Mouse (Mus musculus): ENCODE measurements around the gene Raver2.

The Raver2 gene

DNA sequence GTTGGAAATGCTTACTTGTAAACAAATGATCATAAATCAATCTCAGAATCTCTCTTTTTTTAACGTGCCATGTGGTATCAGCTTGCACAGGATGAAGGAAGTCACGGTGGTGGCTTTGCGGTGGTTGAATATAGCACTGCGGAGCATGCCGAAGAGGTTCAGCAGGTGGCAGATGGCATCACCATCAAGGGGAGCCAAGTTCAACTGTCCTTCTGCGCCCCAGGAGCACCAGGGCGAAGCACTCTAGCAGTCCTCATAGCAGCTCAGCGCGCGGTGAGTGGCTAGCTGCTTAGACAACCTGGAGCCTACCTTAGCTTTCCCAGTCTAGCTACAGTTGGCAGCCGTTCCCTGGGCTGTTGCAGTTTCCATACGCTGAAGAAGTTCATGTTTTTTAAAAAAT lies 38.3 kb downstream of the Raver2 start:
- DNase-seq (ENCODE audit: low spot score): no peak

- no peak for DNase-seq (ENCODE audit: low spot score)
These were observed 52.2 kb downstream of the Raver2 start for GRCm38 (mm10) chr4:101121002-101121401.

DNA sequence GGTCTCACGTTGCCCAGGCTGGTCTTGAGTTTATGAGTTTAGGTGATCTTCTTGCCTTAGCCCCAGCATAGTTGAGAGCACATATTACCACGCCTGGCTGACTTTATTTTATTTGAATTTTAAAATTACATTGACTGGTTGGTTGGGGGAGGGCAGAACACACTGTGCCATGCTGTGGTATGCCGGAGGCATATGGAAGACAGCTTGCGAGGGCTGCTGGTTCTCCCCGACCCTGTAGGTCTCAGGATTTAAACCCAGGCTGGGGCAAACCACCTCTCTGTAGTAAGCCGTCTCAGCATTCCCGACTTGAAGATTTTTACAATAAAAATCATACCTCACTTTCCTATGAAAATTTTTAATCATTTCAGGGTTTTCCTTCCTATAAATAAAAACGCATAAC lies 66.2 kb downstream of the Raver2 start:
- no peak for DNase-seq (ENCODE audit: low spot score)

GRCm38 (mm10) chr4:101135909-101136308 lies 67.1 kb downstream of the Raver2 start:
- no peak for DNase-seq (ENCODE audit: low spot score)

- DNase-seq (ENCODE audit: low spot score): no peak
These were observed 69.2 kb downstream of the Raver2 start for GRCm38 (mm10) chr4:101137975-101138374.

DNA sequence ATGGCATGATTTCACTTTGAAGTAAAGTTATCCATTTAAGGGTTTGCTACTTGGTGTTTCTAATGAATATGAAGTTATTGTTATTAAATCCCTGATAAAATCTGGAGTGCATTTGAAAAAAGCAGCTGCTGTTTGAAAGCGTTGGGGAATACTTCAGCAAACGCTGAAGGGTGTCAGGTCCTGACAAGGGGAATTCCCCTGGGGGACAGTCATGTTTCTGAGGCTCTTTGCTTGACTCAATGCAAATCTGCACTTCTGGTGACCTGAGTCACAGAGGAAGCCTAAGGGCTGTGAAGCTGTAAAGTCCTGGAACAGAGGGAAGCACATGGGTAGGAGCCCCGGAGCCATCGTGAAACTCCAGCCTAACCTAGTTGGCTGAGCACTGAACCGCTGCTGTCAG lies 73.0 kb downstream of the Raver2 start:
- DNase-seq (ENCODE audit: low spot score): no peak

- no peak for DNase-seq (ENCODE audit: low spot score)
These were observed 75.1 kb downstream of the Raver2 start for GRCm38 (mm10) chr4:101143901-101144300.

DNA sequence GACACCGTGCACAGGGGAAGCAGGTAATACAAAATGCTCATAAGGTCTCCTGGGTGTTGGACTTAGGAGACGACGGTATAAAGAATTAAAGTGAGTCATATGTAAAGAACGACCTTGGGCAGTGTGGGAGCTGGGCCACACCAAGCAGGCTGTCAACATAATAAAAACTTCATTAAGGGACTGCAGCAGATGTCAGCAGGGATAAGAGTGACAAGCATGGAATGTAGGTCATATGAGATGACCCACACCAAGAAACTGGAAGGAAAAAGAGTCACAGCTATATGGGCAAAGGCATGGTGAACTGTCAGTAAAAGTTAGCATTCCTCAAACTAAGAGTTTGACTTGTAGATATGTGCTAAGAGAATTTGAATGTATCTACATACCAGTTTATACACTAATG lies 75.6 kb downstream of the Raver2 start:
- DNase-seq (ENCODE audit: low spot score): no peak

- no peak for DNase-seq (ENCODE audit: low spot score)
These were observed 76.0 kb downstream of the Raver2 start for GRCm38 (mm10) chr4:101144790-101145189.

DNA sequence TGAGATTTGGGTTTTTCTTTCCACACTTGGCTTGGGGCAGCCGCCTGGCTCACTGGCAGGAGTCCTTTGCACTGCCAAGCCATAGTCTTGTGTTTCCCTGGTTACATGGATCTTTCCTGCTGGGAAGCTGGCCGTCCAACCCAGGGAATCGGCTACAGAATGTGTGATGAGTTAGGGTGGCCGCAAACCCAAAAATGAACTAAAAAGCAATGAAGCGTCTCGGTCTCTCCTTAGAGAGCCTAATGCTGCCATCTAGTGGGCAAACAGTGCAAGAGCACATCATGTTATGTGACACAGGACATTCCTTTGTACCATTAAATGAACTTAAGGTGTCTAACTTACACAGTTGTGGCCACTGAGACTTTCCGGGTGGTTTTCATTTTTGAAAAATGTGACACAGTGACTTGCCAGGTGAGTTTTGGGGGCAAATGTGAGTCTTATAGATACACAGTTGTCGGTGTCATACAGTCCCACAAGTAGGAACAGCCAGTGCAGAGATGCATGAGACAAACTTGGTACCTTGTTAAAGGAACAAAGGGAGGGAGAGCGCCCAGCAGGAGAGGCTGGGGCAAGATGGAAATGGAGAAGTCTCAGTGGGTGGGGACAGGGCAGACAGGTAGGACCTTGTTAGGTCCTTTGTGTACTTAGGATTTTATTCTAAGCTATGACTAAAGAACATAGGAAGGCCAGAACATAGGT lies 77.4 kb downstream of the Raver2 start:
- DNase-seq (ENCODE audit: low spot score): peak; percentile 47

DNA sequence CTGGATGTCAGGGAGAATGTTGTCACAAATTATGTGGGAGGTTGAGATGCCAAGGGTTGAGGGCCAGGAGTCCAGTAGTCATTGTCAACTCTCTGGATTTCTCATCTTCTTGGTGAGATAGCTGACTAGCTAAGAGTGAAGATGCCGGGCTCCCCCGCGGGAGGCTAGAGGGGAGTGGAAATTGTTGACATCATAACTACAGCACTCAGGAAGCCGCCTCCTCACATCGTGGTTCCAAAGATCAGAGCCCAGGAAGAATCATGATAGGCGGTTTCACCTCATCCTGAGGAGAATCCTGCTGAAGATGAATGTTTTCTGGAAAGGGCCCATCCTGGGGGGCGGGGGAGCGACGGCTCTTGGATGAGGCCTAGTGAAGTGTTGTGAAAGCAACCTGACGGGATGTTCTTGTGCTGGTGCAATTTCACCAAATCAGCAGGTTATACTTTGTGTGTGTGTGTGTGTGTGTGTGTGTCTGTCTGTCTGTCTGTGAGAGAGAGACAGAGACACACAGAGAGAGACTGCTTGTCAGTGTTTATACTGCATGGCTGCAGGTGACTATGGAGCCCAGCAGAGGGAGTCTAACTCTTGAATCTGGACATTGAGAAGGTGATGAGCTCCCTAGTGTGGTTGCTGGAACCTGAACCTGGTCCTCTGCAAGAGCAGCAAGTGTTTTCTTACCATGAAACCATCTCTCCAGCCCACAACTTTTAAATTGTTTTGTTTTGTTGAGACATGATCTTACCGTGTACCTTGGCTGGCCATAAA lies 78.3 kb downstream of the Raver2 start:
- DNase-seq (ENCODE audit: low spot score): no peak

DNA sequence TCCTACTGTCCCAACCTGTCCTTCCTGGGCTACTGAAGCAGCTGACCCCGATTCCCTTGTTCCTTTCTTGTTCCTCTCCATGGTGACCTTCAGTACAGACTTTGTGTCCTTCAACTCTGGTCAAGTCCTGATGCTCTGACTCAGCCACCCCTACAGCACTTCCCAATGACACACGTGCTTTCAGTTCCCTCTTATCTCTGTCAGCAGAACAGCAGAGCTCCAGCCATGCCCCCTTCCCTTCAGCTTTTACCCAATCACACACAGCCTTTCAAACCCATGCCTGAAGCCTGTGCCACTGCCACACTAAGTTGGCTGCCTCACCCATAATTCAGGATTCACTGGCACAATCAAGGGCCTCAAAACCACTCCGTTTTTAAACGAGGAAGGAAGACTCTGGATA lies 86.8 kb downstream of the Raver2 start:
- DNase-seq (ENCODE audit: low spot score): no peak

GRCm38 (mm10) chr4:101157476-101157875 lies 88.7 kb downstream of the Raver2 start:
- no peak for DNase-seq (ENCODE audit: low spot score)

DNA sequence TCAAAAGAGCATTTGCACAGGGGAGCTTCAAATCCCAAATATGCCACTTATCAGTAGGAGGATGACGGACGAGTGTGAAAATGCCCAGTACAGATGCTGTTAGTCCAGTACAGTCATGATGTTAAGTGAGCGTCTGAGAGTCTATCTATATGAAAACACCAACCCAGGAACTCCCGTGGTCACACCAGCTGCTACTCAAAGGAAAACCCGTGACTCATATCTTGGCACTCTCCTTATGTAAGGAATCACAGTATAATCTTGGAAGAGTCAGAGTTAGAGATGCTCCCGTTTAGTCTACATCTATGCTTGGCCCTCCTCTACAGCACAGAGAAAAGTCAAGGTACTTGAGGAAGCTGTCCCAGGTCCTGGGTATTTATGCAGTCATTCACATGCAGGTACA lies 89.5 kb downstream of the Raver2 start:
- DNase-seq (ENCODE audit: low spot score): no peak

- DNase-seq (ENCODE audit: low spot score): no peak
These were observed 90.5 kb downstream of the Raver2 start for GRCm38 (mm10) chr4:101159191-101159764.

DNA sequence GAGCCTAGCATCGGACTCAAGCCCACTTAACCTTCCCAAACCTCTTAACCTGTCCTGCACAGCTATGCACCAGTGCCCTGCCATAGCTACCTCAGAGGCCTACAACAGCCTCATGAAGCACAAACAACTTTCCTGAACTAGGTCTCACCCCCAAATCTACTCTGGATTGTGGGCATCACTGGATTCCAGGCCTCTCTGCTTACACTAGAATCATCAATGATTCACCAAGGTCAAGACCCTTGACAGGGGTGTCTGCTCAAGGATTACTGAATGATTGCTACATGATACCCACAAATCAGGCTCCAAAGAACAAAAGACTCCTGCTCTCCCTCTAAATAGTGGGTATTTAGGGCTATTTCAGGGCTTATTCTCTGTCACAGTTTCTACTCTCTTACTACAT lies 92.0 kb downstream of the Raver2 start:
- peak; percentile 37 for DNase-seq (ENCODE audit: low spot score)

- no peak for DNase-seq (ENCODE audit: low spot score)
These were observed 95.4 kb downstream of the Raver2 start for GRCm38 (mm10) chr4:101164189-101164588.

DNA sequence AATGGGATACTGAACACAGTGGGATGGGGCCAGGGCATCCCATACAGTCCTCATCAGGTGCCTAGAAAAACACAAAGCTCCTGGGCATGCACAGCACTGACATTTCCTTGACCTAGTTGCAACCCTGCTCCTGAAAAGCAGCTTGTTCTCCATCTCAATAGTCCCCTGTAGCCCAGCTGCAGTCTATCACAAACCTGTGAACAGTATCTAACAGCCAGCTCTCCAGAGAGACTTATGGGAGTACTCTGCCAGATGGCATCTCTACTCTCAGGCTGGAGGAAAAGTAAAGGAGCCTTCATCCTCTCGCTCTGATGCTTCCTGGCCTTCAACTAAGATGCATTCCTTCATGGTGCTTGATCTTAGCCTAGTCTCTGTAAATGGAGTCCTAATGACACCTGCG lies 95.9 kb downstream of the Raver2 start:
- no peak for DNase-seq (ENCODE audit: low spot score)

DNA sequence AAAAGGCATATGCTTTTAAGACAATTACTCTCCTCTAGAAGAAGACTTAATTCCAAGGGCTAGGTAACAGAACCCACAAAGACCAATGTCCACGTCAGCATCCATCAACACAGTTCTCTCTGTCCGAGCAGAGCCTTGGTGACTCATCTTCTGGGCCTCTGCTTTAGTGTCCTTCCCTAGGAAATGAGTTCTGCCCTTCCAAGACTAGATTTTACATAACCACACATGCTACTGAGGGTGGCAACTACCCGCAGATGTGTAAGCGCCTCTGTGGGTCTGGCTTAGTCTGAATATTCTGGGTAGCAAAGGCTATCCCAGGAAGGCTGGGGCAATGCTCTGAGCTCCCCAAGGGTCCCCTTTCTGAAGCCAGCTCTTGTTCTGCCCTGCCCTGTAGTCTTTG lies 97.0 kb downstream of the Raver2 start:
- no peak for DNase-seq (ENCODE audit: low spot score)

DNA sequence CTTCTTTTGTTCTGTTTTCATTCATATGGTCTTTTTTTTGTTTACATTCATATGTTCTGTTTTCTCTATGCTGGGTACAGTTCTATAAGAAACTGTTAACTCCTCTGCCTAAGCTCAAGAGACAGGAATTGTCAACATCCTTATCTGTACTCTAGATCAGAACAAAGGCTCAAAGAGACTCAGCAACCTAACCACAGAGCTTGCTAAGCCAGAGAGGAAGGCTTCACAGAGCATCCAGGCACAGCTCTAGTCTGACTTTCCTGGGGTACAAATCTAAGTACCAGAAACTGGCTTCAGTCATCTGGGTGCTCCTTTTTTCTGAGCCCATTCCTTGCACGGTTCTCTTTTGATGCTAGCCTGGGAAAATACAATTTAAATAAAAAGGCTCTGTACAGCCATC lies 99.0 kb downstream of the Raver2 start:
- DNase-seq (ENCODE audit: low spot score): no peak

DNA sequence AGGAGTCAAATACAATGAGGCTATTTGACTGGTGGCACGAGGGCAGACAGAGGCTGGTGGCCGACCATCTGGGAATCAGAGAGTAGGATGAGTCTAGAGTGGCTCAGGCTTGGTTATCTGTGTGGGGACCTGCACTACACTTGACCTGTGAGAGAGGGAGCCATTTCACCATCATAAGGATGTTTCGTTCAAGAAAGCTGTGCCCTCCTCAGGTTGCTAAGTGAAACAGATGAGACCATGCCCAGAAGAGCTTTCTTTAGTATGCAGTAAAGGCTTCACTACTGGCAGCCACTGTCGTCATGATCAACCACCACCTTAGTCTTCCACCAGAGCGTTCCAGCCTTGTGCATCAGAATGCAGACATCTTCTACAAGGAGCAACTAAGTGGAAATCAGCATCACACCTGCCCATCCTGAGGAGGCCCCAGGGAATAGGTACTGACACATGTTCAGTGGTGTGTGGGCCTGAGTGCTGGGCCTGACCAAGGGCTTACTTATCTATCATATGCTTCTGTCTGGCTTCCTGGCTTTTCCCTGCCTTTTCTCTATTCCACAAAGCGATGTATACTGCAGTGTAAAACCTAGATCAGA lies 99.5 kb downstream of the Raver2 start:
- no peak for DNase-seq (ENCODE audit: low spot score)

GRCm38 (mm10) chr4:101172738-101173137 lies 104.0 kb downstream of the Raver2 start:
- DNase-seq (ENCODE audit: low spot score): no peak

Data from yolk sac, embryonic 10.5 days (tissue).